Mouse (Mus musculus) central nervous system, embryonic 11.5 days (tissue): ENCODE results near the gene Palm2. TPM values are rescaled to one million over a fixed set of nuclear protein-coding genes. Genes with fewer than 3 reads are reported as not detected.

Source experiments
- polyA plus RNA-seq: library from polyadenylated mRNA; depleted of rRNA; stranded (reverse); fragments of >200 nt; gene quantifications from 2 replicates; pipeline ENCODE4 v1.2.3, GENCODE M21; 2012; rRNA removed

Palm2 gene
- 2.3 and 3.1 TPM in 2 replicates for polyA plus RNA-seq

GRCm38 (mm10) chr4:57433941-57434704, at the start of gene Palm2:
Gene Palm2 (plus strand): TSS chr4:57434247.

GRCm38 (mm10) chr4:57567666-57568206, 133.7 kb downstream of the Palm2 start, which contains the start of gene Pakap:
Gene Pakap (plus strand): TSS chr4:57568179.

GRCm38 (mm10) chr4:57717354-57717753, 283.3 kb downstream of the Palm2 start, which contains the start of gene Akap2:
Gene Akap2 (plus strand): TSS chr4:57717657.

Other genes with a start within 250 kb of the Palm2 start
- 2.0 and 3.3 TPM in 2 replicates for gene Ptpn3, start 132.4 kb upstream of the Palm2 start, polyA plus RNA-seq
- 3.5 and 7.0 TPM in 2 replicates for gene Pakap, start 133.9 kb downstream of the Palm2 start, polyA plus RNA-seq